8 mouse cellular contexts compared by ENCODE assay signal in genomic region chr8:85013230-85013840, GRCm38 (mm10). TPM values are rescaled to one million over a fixed set of nuclear protein-coding genes. Genes with fewer than 3 reads are reported as not detected.
DNase-seq lines count a peak whose midpoint lies in the region; ATAC-seq and TF ChIP-seq lines count a peak whose summit lies in the region.

No protein-coding gene starts in this region.

- H3K36me3 ChIP-seq in ES-Bruce4 (ENCODE audit: control insufficient read depth, insufficient read depth, low read length, poor library complexity, severe bottlenecking): peaks cover 8% of the 10 kb centered on the region
- H3K36me3 ChIP-seq in forebrain, embryonic 10.5 days (replicated peaks): peaks cover 17% of the 10 kb centered on the region
- peaks cover 11% of the 10 kb centered on the region for H3K36me3 ChIP-seq in hindbrain, embryonic 12.5 days

- WGBS in forebrain, embryonic 10.5 days: 7% methylated on average over 25 of the region's 26 CpGs
- 5% methylated on average over 24 of the region's 26 CpGs for WGBS in hindbrain, embryonic 12.5 days

- TF ChIP-seq POLR2A in ES-Bruce4 (IDR thresholded peaks at IDR 0.05; ENCODE audit: insufficient read depth, low read length): no peak

- peak overlapping the region; percentile 50 for H3K4me2 ChIP-seq in hindbrain, embryonic 12.5 days (replicated peaks)

- no peaks in the 10 kb centered on the region for H3K9me3 ChIP-seq in ES-Bruce4 (replicated peaks; ENCODE audit: control insufficient read depth, insufficient read depth, low read length, poor library complexity, severe bottlenecking)
- no peaks in the 10 kb centered on the region for H3K9me3 ChIP-seq in forebrain, embryonic 10.5 days
- H3K9me3 ChIP-seq in hindbrain, embryonic 12.5 days (replicated peaks): no peaks in the 10 kb centered on the region

- peaks cover 2% of the 10 kb centered on the region; the same call in 1 of the 2 replicates for H3K27me3 ChIP-seq in ES-Bruce4 (ENCODE audit: control insufficient read depth, insufficient read depth, low read length, poor library complexity, severe bottlenecking)
- peaks cover 61% of the 10 kb centered on the region for H3K27me3 ChIP-seq in forebrain, embryonic 10.5 days (ENCODE audit: poor library complexity, severe bottlenecking)
- peaks cover 64% of the 10 kb centered on the region for H3K27me3 ChIP-seq in hindbrain, embryonic 12.5 days

- peaks cover 2% of the 10 kb centered on the region for H3K4me1 ChIP-seq in ES-Bruce4 (ENCODE audit: control insufficient read depth, insufficient read depth, low read length)
- no peaks in the 10 kb centered on the region for H3K4me1 ChIP-seq in brown adipose tissue, adult 24 weeks (ENCODE audit: control insufficient read depth, insufficient read depth, insufficient read length, low read length)
- H3K4me1 ChIP-seq in forebrain, embryonic 10.5 days: peaks cover 20% of the 10 kb centered on the region
- H3K4me1 ChIP-seq in hindbrain, embryonic 12.5 days: no peaks in the 10 kb centered on the region

- peak overlapping the region; percentile 57 for H3K4me3 ChIP-seq in ES-Bruce4 (ENCODE audit: low read depth, low read length)
- peak overlapping the region; percentile 26; the same call in 1 of the 2 replicates for H3K4me3 ChIP-seq in brown adipose tissue, adult 24 weeks (ENCODE audit: insufficient read depth, low read depth, low read length)
- peak overlapping the region; percentile 49 for H3K4me3 ChIP-seq in forebrain, embryonic 10.5 days
- H3K4me3 ChIP-seq in hindbrain, embryonic 12.5 days: peak overlapping the region; percentile 19

- H3K27ac ChIP-seq in ES-Bruce4 (ENCODE audit: insufficient read depth, low read length): no peak overlapping the region
- no peak overlapping the region for H3K27ac ChIP-seq in brown adipose tissue, adult 24 weeks (replicated peaks; ENCODE audit: low read depth, low read length)
- H3K27ac ChIP-seq in forebrain, embryonic 10.5 days: peak overlapping the region; percentile 68
- H3K27ac ChIP-seq in hindbrain, embryonic 12.5 days: no peak overlapping the region

- no peak for TF ChIP-seq EP300 in ES-Bruce4 (IDR thresholded peaks at IDR 0.05; ENCODE audit: insufficient read depth, low read depth, low read length)

- ATAC-seq in hindbrain, embryonic 12.5 days (ENCODE audit: low FRiP score): peak; percentile 52

- peak overlapping the region; percentile 58 for H3K9ac ChIP-seq in ES-Bruce4 (ENCODE audit: low read depth, poor library complexity, severe bottlenecking)
- H3K9ac ChIP-seq in hindbrain, embryonic 12.5 days: peak overlapping the region; percentile 20; the same call in 1 of the 2 replicates

- TF ChIP-seq CTCF in ES-Bruce4 (IDR thresholded peaks at IDR 0.05; ENCODE audit: low read depth, low read length): peak; percentile 85

- peak; percentile 77 for DNase-seq in forebrain, embryonic 10.5 days (ENCODE audit: extremely low spot score, low spot score)
- DNase-seq in layer of hippocampus, postnatal 25 days (ENCODE audit: extremely low spot score in 1 of 2, low spot score in 1 of 2): peak; percentile 56 to 73
- DNase-seq in lung, postnatal 10 days: peak; percentile 83
- DNase-seq in retina, embryonic 14.5 days (ENCODE audit: low spot score): peak; percentile 92
- peak; percentile 87 for DNase-seq in thymus, postnatal 25 days

RNA-seq across cellular contexts. Expression of gene Best2, which starts 1.0 kb away (rescaled TPM):
- 0.70 and 1.2 TPM in 2 replicates for polyA plus RNA-seq in ES-Bruce4 (2011; ENCODE audit: insufficient read depth, insufficient read length, low read depth, missing spikeins)
- polyA plus RNA-seq in brown adipose tissue, adult 24 weeks (2012; ENCODE audit: insufficient read depth, insufficient read length, missing spikeins): not detected in 2 replicates
- polyA plus RNA-seq in forebrain, embryonic 10.5 days (2016; fragmentation: Nextera tagmentation; extraction: Ambion mirVana): not detected in 2 replicates
- not detected in 2 replicates for polyA plus RNA-seq in hindbrain, embryonic 12.5 days (2016; fragmentation: Nextera tagmentation; extraction: Ambion mirVana)
- not detected for total RNA-seq in layer of hippocampus, postnatal 25 days (2021)

RNA-seq across cellular contexts. Expression of gene Asna1, which starts 11.7 kb away (rescaled TPM):
- 170 and 171 TPM in 2 replicates for polyA plus RNA-seq in ES-Bruce4 (2011; ENCODE audit: insufficient read depth, insufficient read length, low read depth, missing spikeins)
- 113 and 117 TPM in 2 replicates for polyA plus RNA-seq in brown adipose tissue, adult 24 weeks (2012; ENCODE audit: insufficient read depth, insufficient read length, missing spikeins)
- polyA plus RNA-seq in forebrain, embryonic 10.5 days (2016; fragmentation: Nextera tagmentation; extraction: Ambion mirVana): 164 and 166 TPM in 2 replicates
- 127 and 128 TPM in 2 replicates for polyA plus RNA-seq in hindbrain, embryonic 12.5 days (2016; fragmentation: Nextera tagmentation; extraction: Ambion mirVana)
- 100 to 1,000 TPM; 116 to 128 TPM for total RNA-seq in layer of hippocampus, postnatal 25 days (2021)

RNA-seq across cellular contexts. Expression of gene Trir, which starts 13.3 kb away (rescaled TPM):
- 82.4 and 96.1 TPM in 2 replicates for polyA plus RNA-seq in ES-Bruce4 (2011; ENCODE audit: insufficient read depth, insufficient read length, low read depth, missing spikeins)
- 68.4 and 68.5 TPM in 2 replicates for polyA plus RNA-seq in brown adipose tissue, adult 24 weeks (2012; ENCODE audit: insufficient read depth, insufficient read length, missing spikeins)
- polyA plus RNA-seq in forebrain, embryonic 10.5 days (2016; fragmentation: Nextera tagmentation; extraction: Ambion mirVana): 123 and 142 TPM in 2 replicates
- polyA plus RNA-seq in hindbrain, embryonic 12.5 days (2016; fragmentation: Nextera tagmentation; extraction: Ambion mirVana): 162 and 174 TPM in 2 replicates
- 100 to 1,000 TPM; 130 to 144 TPM for total RNA-seq in layer of hippocampus, postnatal 25 days (2021)

RNA-seq across cellular contexts. Expression of gene Hook2, which starts 22.9 kb away (rescaled TPM):
- polyA plus RNA-seq in ES-Bruce4 (2011; ENCODE audit: insufficient read depth, insufficient read length, low read depth, missing spikeins): 41.5 and 41.8 TPM in 2 replicates
- 1.1 and 1.6 TPM in 2 replicates for polyA plus RNA-seq in brown adipose tissue, adult 24 weeks (2012; ENCODE audit: insufficient read depth, insufficient read length, missing spikeins)
- polyA plus RNA-seq in forebrain, embryonic 10.5 days (2016; fragmentation: Nextera tagmentation; extraction: Ambion mirVana): 18.3 and 19.0 TPM in 2 replicates
- polyA plus RNA-seq in hindbrain, embryonic 12.5 days (2016; fragmentation: Nextera tagmentation; extraction: Ambion mirVana): 16.3 and 18.7 TPM in 2 replicates
- total RNA-seq in layer of hippocampus, postnatal 25 days (2021): 1 to 10 TPM; 7.6 to 9.3 TPM

RNA-seq across cellular contexts. Expression of gene Tnpo2, which starts 23.4 kb away (rescaled TPM):
- polyA plus RNA-seq in ES-Bruce4 (2011; ENCODE audit: insufficient read depth, insufficient read length, low read depth, missing spikeins): 193 and 195 TPM in 2 replicates
- polyA plus RNA-seq in brown adipose tissue, adult 24 weeks (2012; ENCODE audit: insufficient read depth, insufficient read length, missing spikeins): 28.4 and 33.5 TPM in 2 replicates
- polyA plus RNA-seq in forebrain, embryonic 10.5 days (2016; fragmentation: Nextera tagmentation; extraction: Ambion mirVana): 31.5 and 33.2 TPM in 2 replicates
- polyA plus RNA-seq in hindbrain, embryonic 12.5 days (2016; fragmentation: Nextera tagmentation; extraction: Ambion mirVana): 41.3 and 41.9 TPM in 2 replicates
- total RNA-seq in layer of hippocampus, postnatal 25 days (2021): 100 to 1,000 TPM; 145 to 159 TPM
